In genomic region chr4:126132636-126133264, GRCm38 (mm10) we compare ENCODE assay signal across 10 mouse cellular contexts. TPM values are rescaled to one million over a fixed set of nuclear protein-coding genes. Genes with fewer than 3 reads are reported as not detected.
DNase-seq lines count a peak whose midpoint lies in the region; ATAC-seq and TF ChIP-seq lines count a peak whose summit lies in the region.
"Had no signal": no experiment of that assay in that cellular context is flagged by ENCODE, and none has a peak within 500 bp of the region (broad histone marks: within the 10 kb centered on the region; RNA-seq: fewer than 3 reads in every experiment).

No protein-coding gene starts in this region.

- peaks cover 40% of the 10 kb centered on the region for H3K36me3 ChIP-seq in kidney, postnatal 0 days (ENCODE audit: insufficient read depth, low read length)
- H3K36me3 ChIP-seq in intestine, embryonic 16.5 days (ENCODE audit: control insufficient read depth, insufficient read depth, low read length) = peaks cover 29% of the 10 kb centered on the region
- H3K36me3 ChIP-seq in macrophage (ENCODE audit: inconsistent target) = peaks cover 18% of the 10 kb centered on the region

- H3K9me3 ChIP-seq in kidney, postnatal 0 days (replicated peaks; ENCODE audit: low read length) = no peaks in the 10 kb centered on the region
- no peaks in the 10 kb centered on the region for H3K9me3 ChIP-seq in intestine, embryonic 16.5 days (ENCODE audit: control insufficient read depth, low read length)
- H3K9me3 ChIP-seq: megakaryocyte, embryonic 14.5 days had no signal

- H3K4me3 ChIP-seq in cerebellum, adult 2 months (replicated peaks; ENCODE audit: insufficient read depth, low read depth, low read length) = no peak overlapping the region
- no peak overlapping the region for H3K4me3 ChIP-seq in kidney, postnatal 0 days (replicated peaks; ENCODE audit: low read depth, low read length)
- H3K4me3 ChIP-seq in intestine, embryonic 16.5 days (ENCODE audit: low read length) = no peak overlapping the region
- no peak overlapping the region for H3K4me3 ChIP-seq in macrophage (ENCODE audit: inconsistent target)

- no peak overlapping the region for H3K4me2 ChIP-seq in kidney, postnatal 0 days (ENCODE audit: low read length)
- H3K4me2 ChIP-seq in intestine, embryonic 16.5 days (ENCODE audit: low read depth, low read length) = no peak overlapping the region

- H3K27ac ChIP-seq in cerebellum, adult 2 months (ENCODE audit: insufficient read depth, low read length) = 0 out of 2 replicates have a peak overlapping the region, but pooled peaks have one; percentile 4
- H3K27ac ChIP-seq in kidney, postnatal 0 days = peak overlapping the region; percentile 87
- H3K27ac ChIP-seq in intestine, embryonic 16.5 days (ENCODE audit: low read length) = peak overlapping the region; percentile 65
- H3K27ac ChIP-seq in macrophage = peak overlapping the region; percentile 74

- no peaks in the 10 kb centered on the region for H3K79me2 ChIP-seq in macrophage (ENCODE audit: inconsistent target)

- intact Hi-C loops in left cerebral cortex, postnatal 4 days (cut with DNase I) = no loop called here
- intact Hi-C loops in left cerebral cortex, postnatal 25 days (cut with DNase I) = no loop called here

- H3K4me1 ChIP-seq in cerebellum, adult 2 months (ENCODE audit: control insufficient read depth, insufficient read depth, low read length) = peaks cover 24% of the 10 kb centered on the region
- peaks cover 34% of the 10 kb centered on the region for H3K4me1 ChIP-seq in kidney, postnatal 0 days (replicated peaks; ENCODE audit: insufficient read depth, low read length)
- H3K4me1 ChIP-seq in intestine, embryonic 16.5 days (ENCODE audit: control insufficient read depth, insufficient read depth, low read length) = peaks cover 22% of the 10 kb centered on the region

- ATAC-seq in kidney, postnatal 0 days (replicated peaks; ENCODE audit: low FRiP score, low read depth) = no peak
- no peak for ATAC-seq in intestine, embryonic 16.5 days

- H3K27me3 ChIP-seq in cerebellum, adult 2 months (ENCODE audit: control insufficient read depth, insufficient read depth, low read length) = no peaks in the 10 kb centered on the region
- H3K27me3 ChIP-seq in kidney, postnatal 0 days (ENCODE audit: insufficient read depth, low read length) = no peaks in the 10 kb centered on the region
- H3K27me3 ChIP-seq in intestine, embryonic 16.5 days (replicated peaks; ENCODE audit: control insufficient read depth, insufficient read depth, low read length) = no peaks in the 10 kb centered on the region
- H3K27me3 ChIP-seq: megakaryocyte, embryonic 14.5 days had no signal

- no peak overlapping the region for H3K9ac ChIP-seq in kidney, postnatal 0 days (ENCODE audit: low read depth, low read length)
- H3K9ac ChIP-seq in intestine, embryonic 16.5 days (ENCODE audit: low read depth, low read length) = 0 out of 2 replicates have a peak overlapping the region, but pooled peaks have one; percentile 10

- no peak for TF ChIP-seq CTCF in cerebellum, adult 2 months (IDR thresholded peaks at IDR 0.05; ENCODE audit: borderline replicate concordance, insufficient read depth, low read depth, low read length)
- no peak for TF ChIP-seq CTCF in kidney, postnatal 0 days (IDR thresholded peaks at IDR 0.05; ENCODE audit: low read depth)

- TF ChIP-seq POLR2A in cerebellum, adult 2 months (IDR thresholded peaks at IDR 0.05; ENCODE audit: borderline replicate concordance, insufficient read depth, low read length) = no peak

- no peak for DNase-seq in cerebellum, adult 2 months
- no peak for DNase-seq in cerebellum, adult 9-11 months
- DNase-seq in kidney, postnatal 0 days (ENCODE audit: low spot score) = no peak
- no peak for DNase-seq in kidney, postnatal 4 days
- DNase-seq in left cerebral cortex, postnatal 4 days = no peak
- no peak for DNase-seq in left cerebral cortex, postnatal 25 days (ENCODE audit: low spot score in 2 of 2)
- DNase-seq: kidney, adult 9 months had no signal

- 39% methylated on average over 6 of the region's 6 CpGs for WGBS in cerebellum, adult 2 months
- 52% methylated on average over 6 of the region's 6 CpGs for WGBS in kidney, postnatal 0 days
- WGBS in intestine, embryonic 16.5 days = 66% methylated on average over 6 of the region's 6 CpGs
- WGBS in macrophage (ENCODE audit: missing documents) = 96% methylated on average over 6 of the region's 6 CpGs

RNA-seq across cellular contexts. Expression of gene Eva1b, which starts 14.8 kb away (rescaled TPM):
- polyA plus RNA-seq in cerebellum, adult 2 months (2012; rRNA removed) = 9.0 and 9.2 TPM in 2 replicates
- 130 and 149 TPM in 2 replicates for polyA plus RNA-seq in kidney, postnatal 0 days (2015; fragmentation: Nextera tagmentation; extraction: Ambion mirVana)
- 34.7 and 35.4 TPM in 2 replicates for polyA plus RNA-seq in intestine, embryonic 16.5 days (2015; fragmentation: Nextera tagmentation; extraction: Ambion mirVana)
- 10 to 100 TPM in 22 of 26 experiments, 1 to 10 TPM in 4; 5.5 to 52.5 (median 24.9) TPM for total RNA-seq in macrophage (2018; cell fraction: chromatin; rRNA removed)
- total RNA-seq in macrophage (2018; cell fraction: cytosol; rRNA removed) = 10 to 100 TPM in 25 of 26 experiments, 1 to 10 TPM in 1; 9.7 to 59.7 (median 31.6) TPM
- 10 to 100 TPM; 10.2 to 90.6 (median 43.6) TPM for total RNA-seq in macrophage (2018; cell fraction: nucleus; rRNA removed)
- 4.4 to 20.0 TPM (median 6.2 TPM) in 3 replicates for polyA plus RNA-seq in macrophage (2018)
- total RNA-seq in left cerebral cortex, postnatal 4 days (2021) = 1 to 10 TPM; 6.3 to 7.2 TPM
- 1 to 10 TPM; 4.1 to 4.4 TPM for total RNA-seq in left cerebral cortex, postnatal 25 days (2021)

RNA-seq across cellular contexts. Expression of gene Stk40, which starts 29.0 kb away (rescaled TPM):
- polyA plus RNA-seq in cerebellum, adult 2 months (2012; rRNA removed) = 23.3 and 24.9 TPM in 2 replicates
- 27.1 and 28.7 TPM in 2 replicates for polyA plus RNA-seq in kidney, postnatal 0 days (2015; fragmentation: Nextera tagmentation; extraction: Ambion mirVana)
- 26.1 and 28.5 TPM in 2 replicates for polyA plus RNA-seq in intestine, embryonic 16.5 days (2015; fragmentation: Nextera tagmentation; extraction: Ambion mirVana)
- 100 to 1,000 TPM in 16 of 26 experiments, 10 to 100 TPM in 10; 28.6 to 423 (median 113) TPM for total RNA-seq in macrophage (2018; cell fraction: chromatin; rRNA removed)
- 100 to 1,000 TPM in 6 of 26 experiments, 10 to 100 TPM in 20; 25.5 to 234 (median 49.3) TPM for total RNA-seq in macrophage (2018; cell fraction: cytosol; rRNA removed)
- 100 to 1,000 TPM in 14 of 26 experiments, 10 to 100 TPM in 12; 30.0 to 320 (median 112) TPM for total RNA-seq in macrophage (2018; cell fraction: nucleus; rRNA removed)
- polyA plus RNA-seq in macrophage (2018) = 16.8 to 26.2 TPM (median 19.5 TPM) in 3 replicates
- total RNA-seq in left cerebral cortex, postnatal 4 days (2021) = 10 to 100 TPM; 23.7 to 25.0 TPM
- 10 to 100 TPM; 33.9 to 35.6 TPM for total RNA-seq in left cerebral cortex, postnatal 25 days (2021)

RNA-seq across cellular contexts. Expression of gene Sh3d21, which starts 30.5 kb away (rescaled TPM):
- 1.6 and 2.0 TPM in 2 replicates for polyA plus RNA-seq in cerebellum, adult 2 months (2012; rRNA removed)
- 9.2 and 9.7 TPM in 2 replicates for polyA plus RNA-seq in kidney, postnatal 0 days (2015; fragmentation: Nextera tagmentation; extraction: Ambion mirVana)
- polyA plus RNA-seq in intestine, embryonic 16.5 days (2015; fragmentation: Nextera tagmentation; extraction: Ambion mirVana) = 13.2 and 13.9 TPM in 2 replicates
- total RNA-seq in macrophage (2018; cell fraction: chromatin; rRNA removed) = 10 to 100 TPM in 13 of 26 experiments, 1 to 10 TPM in 13; 1.8 to 56.2 (median 10.6) TPM
- total RNA-seq in macrophage (2018; cell fraction: cytosol; rRNA removed) = 1 to 10 TPM in 19 of 26 experiments, under 1 TPM in 7; 0.39 to 5.8 (median 1.6) TPM
- total RNA-seq in macrophage (2018; cell fraction: nucleus; rRNA removed) = 10 to 100 TPM in 7 of 26 experiments, 1 to 10 TPM in 16, under 1 TPM in 3; 0.49 to 20.7 (median 6.4) TPM
- polyA plus RNA-seq in macrophage (2018) = 0.38 to 0.59 TPM (median 0.58 TPM) in 3 replicates
- 1 to 10 TPM in 1 of 2 experiments, under 1 TPM in 1; 0.58 to 1.3 TPM for total RNA-seq in left cerebral cortex, postnatal 4 days (2021)
- under 1 TPM; 0.27 to 0.69 TPM for total RNA-seq in left cerebral cortex, postnatal 25 days (2021)

RNA-seq across cellular contexts. Expression of gene Lsm10, which starts 36.3 kb away (rescaled TPM):
- 21.4 and 28.8 TPM in 2 replicates for polyA plus RNA-seq in cerebellum, adult 2 months (2012; rRNA removed)
- polyA plus RNA-seq in kidney, postnatal 0 days (2015; fragmentation: Nextera tagmentation; extraction: Ambion mirVana) = 58.5 and 59.0 TPM in 2 replicates
- 54.8 and 57.5 TPM in 2 replicates for polyA plus RNA-seq in intestine, embryonic 16.5 days (2015; fragmentation: Nextera tagmentation; extraction: Ambion mirVana)
- total RNA-seq in macrophage (2018; cell fraction: chromatin; rRNA removed) = 10 to 100 TPM in 18 of 26 experiments, 1 to 10 TPM in 8; 5.1 to 20.2 (median 12.4) TPM
- total RNA-seq in macrophage (2018; cell fraction: cytosol; rRNA removed) = 10 to 100 TPM; 38.7 to 55.8 (median 46.8) TPM
- total RNA-seq in macrophage (2018; cell fraction: nucleus; rRNA removed) = 10 to 100 TPM; 13.9 to 38.0 (median 27.4) TPM
- 32.0 to 47.2 TPM (median 38.4 TPM) in 3 replicates for polyA plus RNA-seq in macrophage (2018)
- 10 to 100 TPM; 23.9 to 25.3 TPM for total RNA-seq in left cerebral cortex, postnatal 4 days (2021)
- total RNA-seq in left cerebral cortex, postnatal 25 days (2021) = 10 to 100 TPM; 13.1 to 14.8 TPM

Comparison
In these comparisons a context has a peak if more than half of its experiments do, and no peak if none do; other contexts are left out.
1. H3K27ac ChIP-seq: peak in every context shown above with its lines; median percentile 87 in kidney, postnatal 0 days; 74 in macrophage; 65 in intestine, embryonic 16.5 days; 4 in cerebellum, adult 2 months.